Mouse (Mus musculus) lung, adult 2 months (tissue): ENCODE measurements at regions not wholly inside any gene's neighbourhood (a gene's known extent, or its start where the extent isn't known, plus 50 kb on each side); places are given as distances from the start of the nearest gene placed in this dataset.

ENCODE experiments used
- DNase-seq: peaks from one replicate; pipeline ENCODE4 v3.0.0; 2022
- H3K4me1 ChIP-seq: fragments of 200-500 bp; 2 replicates; pipeline ENCODE4 v1.6.1; 2011; ENCODE audit warnings: low read length; ENCODE audit not compliant: control insufficient read depth, insufficient read depth
- H3K4me3 ChIP-seq: fragments of 200-500 bp; replicated peaks from 2 replicates; pipeline ENCODE3; 2011; ENCODE audit warnings: low read depth, mild to moderate bottlenecking, control low read depth, low read length; ENCODE audit errors: extremely low read depth
- CTCF ChIP-seq: fragments of 200-500 bp; IDR thresholded peaks from 2 replicates; pipeline ENCODE4 v1.5.1; 2011; ENCODE audit warnings: mild to moderate bottlenecking, low read length, control low read depth; ENCODE audit not compliant: insufficient read depth
- POLR2A ChIP-seq: fragments of 200-500 bp; IDR thresholded peaks from 2 replicates; pipeline ENCODE4 v1.6.1; 2011; ENCODE audit warnings: low read depth, mild to moderate bottlenecking, control low read depth, low read length, borderline replicate concordance; ENCODE audit errors: extremely low read depth
- WGBS: fragments of 180-500 bp; shearing (Covaris S2); methylation state at CpG from one replicate; pipeline ENCODE4 v1.1.7; 2018; 5-methylcytosine and 5-hydroxymethylcytosine counted together

- WGBS = 32% methylated on average over 7 of the region's 7 CpGs
Observed at GRCm38 (mm10) chr15:56065872-56066534, 1411.4 kb downstream of the Slc22a22 start.

DNA sequence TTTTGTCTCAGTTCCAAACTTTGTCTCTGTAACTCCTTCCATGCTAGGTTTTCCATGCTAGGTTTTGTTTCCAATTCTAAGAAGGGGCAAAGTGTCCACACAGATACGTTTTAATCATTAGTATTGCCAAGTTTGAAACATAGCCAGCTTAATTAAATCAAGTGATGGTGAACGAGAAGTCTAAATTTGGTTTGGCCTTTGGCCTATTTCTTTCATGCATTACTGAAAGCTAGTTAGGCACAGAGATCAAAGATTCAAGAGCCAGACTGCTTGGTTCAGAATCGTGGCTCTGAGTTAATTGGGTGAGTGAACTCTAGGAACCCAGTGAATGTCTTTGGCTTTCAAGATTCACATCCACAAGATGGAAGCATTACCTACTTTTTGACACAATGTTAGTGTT, 1414.8 kb downstream of the Slc22a22 start:
- Histone ChIP-seq H3K4me1 (no peaks in the 10 kb centered on the region), H3K4me3 (no peak overlapping the region)
- TF ChIP-seq POLR2A (no peak), CTCF (no peak)
- no peak for DNase-seq
- 66% methylated on average over 3 of the region's 3 CpGs for WGBS

More at GRCm38 (mm10) chr15:56065872-56066534, 1411.4 kb downstream of the Slc22a22 start:
- H3K4me3 ChIP-seq = no peak overlapping the region
- DNase-seq = no peak
- H3K4me1 ChIP-seq = no peaks in the 10 kb centered on the region
- TF ChIP-seq POLR2A = no peak
- 0 out of 2 replicates have a peak, but pooled peaks have one; percentile 4 for TF ChIP-seq CTCF

DNA sequence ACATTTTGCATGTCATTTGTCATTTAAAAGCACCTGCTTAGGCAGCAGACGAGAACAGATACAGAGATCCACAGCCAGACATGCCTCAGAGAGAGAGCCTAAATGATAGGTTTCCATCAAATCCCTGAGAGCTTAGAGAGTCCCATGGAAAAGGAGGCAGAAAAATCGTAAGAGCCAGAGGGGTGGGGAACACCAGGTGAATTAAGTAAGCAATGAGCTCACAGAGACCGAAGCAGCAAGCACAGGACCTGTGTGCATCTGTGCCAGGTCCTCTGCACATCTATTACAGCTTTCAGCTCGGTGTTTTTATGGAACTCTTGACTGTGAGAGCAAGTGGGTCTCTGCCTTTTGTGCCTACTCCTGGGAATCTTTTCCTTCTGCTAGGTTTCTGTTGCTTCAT, 1416.1 kb downstream of the Slc22a22 start:
- DNase-seq = no peak
- WGBS = 66% methylated on average over 4 of the region's 4 CpGs
- no peak for TF ChIP-seq POLR2A
- no peak for TF ChIP-seq CTCF
- no peaks in the 10 kb centered on the region for H3K4me1 ChIP-seq
- H3K4me3 ChIP-seq = no peak overlapping the region

GRCm38 (mm10) chr15:56050716-56051115, 1426.7 kb downstream of the Slc22a22 start:
- no peak for DNase-seq
- no peak overlapping the region for H3K4me3 ChIP-seq
- H3K4me1 ChIP-seq = no peaks in the 10 kb centered on the region
- 66% methylated on average over 7 of the region's 7 CpGs for WGBS
- TF ChIP-seq CTCF (no peak), POLR2A (no peak)

DNA sequence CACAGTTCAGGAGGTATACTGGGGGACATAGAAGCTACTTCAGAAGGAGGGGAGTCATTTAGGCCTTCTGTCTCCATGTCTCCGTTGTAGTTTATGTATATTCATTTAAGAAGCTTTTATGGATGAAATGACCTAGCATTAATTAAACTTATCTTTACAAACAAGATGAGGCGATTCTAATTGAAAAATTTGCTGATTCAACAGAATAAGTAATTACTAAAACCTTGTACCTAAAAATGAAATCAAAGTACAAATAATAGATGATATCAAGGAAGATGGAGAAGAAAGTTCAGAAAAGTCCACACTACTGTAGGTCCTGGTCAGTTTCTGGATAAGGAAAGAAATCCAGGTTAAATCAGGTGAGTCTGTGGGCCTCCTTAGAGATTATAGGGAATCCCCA, 1429.6 kb downstream of the Slc22a22 start:
- DNase-seq = no peak
- Histone ChIP-seq H3K4me3 (no peak overlapping the region), H3K4me1 (no peaks in the 10 kb centered on the region)
- 76% methylated on average over 2 of the region's 2 CpGs for WGBS
- TF ChIP-seq CTCF (no peak), POLR2A (no peak)

- H3K4me1 ChIP-seq = no peaks in the 10 kb centered on the region
- TF ChIP-seq CTCF (peak; percentile 94), POLR2A (no peak)
- DNase-seq = peak; percentile 70
- peak overlapping the region; percentile 46 for H3K4me3 ChIP-seq
- WGBS = 22% methylated on average over 16 of the region's 16 CpGs
Observed at GRCm38 (mm10) chr15:56046679-56047532, 1430.5 kb downstream of the Slc22a22 start.

DNA sequence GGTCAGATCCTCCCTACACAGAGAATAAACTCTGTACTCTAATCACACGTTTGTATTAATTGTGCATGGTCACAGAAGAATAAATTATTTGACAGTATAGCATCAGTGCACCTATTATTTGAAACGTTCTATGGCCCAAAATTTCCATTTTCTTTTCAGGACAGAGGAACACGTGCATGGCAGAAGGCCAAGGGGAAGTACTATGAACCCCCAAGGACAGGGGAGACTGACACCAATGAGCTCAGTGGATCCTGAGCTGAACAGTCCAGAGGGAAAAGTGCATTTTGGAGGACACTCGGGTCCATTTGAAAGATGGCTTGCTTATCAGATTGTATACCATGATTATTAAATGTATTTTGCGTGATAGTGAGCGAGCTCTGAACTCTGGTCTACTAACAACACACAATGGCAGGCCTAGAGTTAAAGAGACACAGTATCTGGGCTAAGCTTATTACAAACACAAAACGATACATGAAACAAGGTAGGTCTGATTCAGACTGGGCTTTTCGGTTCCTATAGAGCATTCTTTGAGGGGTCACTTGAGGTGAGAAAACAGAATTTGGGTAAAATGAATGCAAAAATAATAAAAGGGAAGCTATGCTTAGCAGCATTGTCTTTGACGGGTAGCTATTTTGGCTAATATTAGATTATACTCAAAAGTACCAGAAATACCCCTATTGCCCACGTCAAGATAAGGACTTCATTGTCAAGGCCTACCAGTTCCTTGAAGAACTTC, 1431.7 kb downstream of the Slc22a22 start:
- WGBS = 85% methylated on average over 10 of the region's 10 CpGs
- Histone ChIP-seq H3K4me3 (no peak overlapping the region), H3K4me1 (no peaks in the 10 kb centered on the region)
- TF ChIP-seq CTCF = no peak
- TF ChIP-seq POLR2A = no peak
- DNase-seq = no peak

- 73% methylated on average over 4 of the region's 4 CpGs for WGBS
- DNase-seq = no peak
- H3K4me1 ChIP-seq = no peaks in the 10 kb centered on the region
- no peak overlapping the region for H3K4me3 ChIP-seq
- TF ChIP-seq POLR2A = no peak
- no peak for TF ChIP-seq CTCF
Observed at GRCm38 (mm10) chr15:56043282-56043681, 1434.1 kb downstream of the Slc22a22 start.

- TF ChIP-seq POLR2A = no peak
- no peak for TF ChIP-seq CTCF
- DNase-seq = no peak
- Histone ChIP-seq H3K4me3 (no peak overlapping the region), H3K4me1 (no peaks in the 10 kb centered on the region)
Observed at GRCm38 (mm10) chr15:56042449-56042848, 1435.0 kb downstream of the Slc22a22 start.

- WGBS = 59% methylated on average over 2 of the region's 2 CpGs
- TF ChIP-seq POLR2A = no peak
- no peak for TF ChIP-seq CTCF
- DNase-seq = no peak
- Histone ChIP-seq H3K4me3 (no peak overlapping the region), H3K4me1 (no peaks in the 10 kb centered on the region)
Observed at GRCm38 (mm10) chr15:56030007-56030406, 1447.4 kb downstream of the Slc22a22 start.
